Mouse (Mus musculus) MEL (cell line): ENCODE measurements around the gene Neo1. TPM values are rescaled to one million over a fixed set of nuclear protein-coding genes. Genes with fewer than 3 reads are reported as not detected.
A peak's percentile ranks its signal among the peaks of the same experiment; 100 is the strongest.

Source experiments
- DNase-seq: peaks from one replicate; pipeline ENCODE4 v3.0.0; 2011; ENCODE audit warnings: low read depth, low spot score
- H3K27ac ChIP-seq: 2 replicates; pipeline ENCODE4 v1.5.1; 2012; ENCODE audit warnings: low read depth, mild to moderate bottlenecking, control low read depth, low read length, moderate library complexity; ENCODE audit not compliant: control insufficient read depth
- H3K27me3 ChIP-seq, 2 experiments: fragments of 150-350 bp in 1 of 2; sonication (generic) in 1 of 2; 2 replicates each; pipeline ENCODE4 v1.6.1; 2012; ENCODE audit warnings: low read length in 2 of 2, mild to moderate bottlenecking in 2 of 2, improper control_type of control experiment in 1 of 2, moderate library complexity in 1 of 2; ENCODE audit not compliant: insufficient read depth in 2 of 2, control insufficient read depth in 1 of 2
- H3K36me3 ChIP-seq, 2 experiments: 2 replicates each; pipeline ENCODE4 v1.6.1; 2012 to 2014; ENCODE audit warnings: low read length in 2 of 2, improper control_type of control experiment in 1 of 2, inconsistent platforms in 1 of 2, mild to moderate bottlenecking in 1 of 2; ENCODE audit not compliant: insufficient read depth in 2 of 2, control insufficient read depth in 1 of 2
- H3K4me1 ChIP-seq, 2 experiments: fragments of 150-350 bp in 1 of 2; sonication (generic) in 1 of 2; 2 replicates each; pipeline ENCODE4 v1.6.1; 2012; ENCODE audit warnings: low read length in 2 of 2, improper control_type of control experiment in 1 of 2, mild to moderate bottlenecking in 1 of 2; ENCODE audit not compliant: insufficient read depth in 2 of 2, control insufficient read depth in 1 of 2
- H3K4me3 ChIP-seq, 2 experiments: fragments of 150-350 bp in 1 of 2; sonication (generic) in 1 of 2; 2 replicates each; pipeline ENCODE4 v1.5.1; 2012; ENCODE audit warnings: low read depth in 2 of 2, low read length in 2 of 2, mild to moderate bottlenecking in 2 of 2, moderate library complexity in 2 of 2, control low read depth in 1 of 2, improper control_type of control experiment in 1 of 2; ENCODE audit not compliant: control insufficient read depth in 1 of 2, insufficient read depth in 1 of 2
- H3K79me2 ChIP-seq: 2 replicates; pipeline ENCODE4 v1.6.1; 2012; ENCODE audit warnings: mild to moderate bottlenecking, low read length, moderate library complexity; ENCODE audit not compliant: control insufficient read depth, poor library complexity, insufficient read depth
- H3K9ac ChIP-seq: 2 replicates; pipeline ENCODE4 v1.6.1; 2012; ENCODE audit warnings: low read depth, mild to moderate bottlenecking, control low read depth, low read length, moderate library complexity; ENCODE audit not compliant: control insufficient read depth, poor library complexity, severe bottlenecking
- H3K9me3 ChIP-seq: fragments of 150-350 bp; sonication (generic); replicated peaks from 2 replicates; pipeline ENCODE4 v1.6.1; 2012; ENCODE audit warnings: mild to moderate bottlenecking, low read length, improper control_type of control experiment, moderate library complexity; ENCODE audit not compliant: insufficient read depth
- CHD2 ChIP-seq: IDR thresholded peaks from 2 replicates; pipeline ENCODE4 v1.6.1; 2011; ENCODE audit warnings: low read length, improper control_type of control experiment
- CTCF ChIP-seq, 3 experiments: IDR thresholded peaks in 2 of 3; conservative IDR thresholded peaks in 1 of 3; 2 replicates each; pipeline ENCODE4 v1.5.1; 2011 to 2012; ENCODE audit warnings: low read length in 3 of 3, low read depth in 2 of 3, mild to moderate bottlenecking in 2 of 3, improper control_type of control experiment in 1 of 3, inconsistent platforms in 1 of 3, mixed read lengths in 1 of 3, moderate library complexity in 1 of 3; ENCODE audit not compliant: control insufficient read depth in 1 of 3, insufficient read depth in 1 of 3, poor library complexity in 1 of 3, severe bottlenecking in 1 of 3
- ELF1 ChIP-seq: IDR thresholded peaks from 2 replicates; pipeline ENCODE4 v1.6.1; 2014; ENCODE audit warnings: low read depth, mild to moderate bottlenecking, inconsistent platforms, low read length, improper control_type of control experiment, moderate library complexity
- EP300 ChIP-seq, 2 experiments: IDR thresholded peaks; 2 replicates each; pipeline ENCODE4 v1.6.1; 2011; ENCODE audit warnings: improper control_type of control experiment in 2 of 2, low read length in 2 of 2, low read depth in 1 of 2, mild to moderate bottlenecking in 1 of 2
- ETS1 ChIP-seq: IDR thresholded peaks from 2 replicates; pipeline ENCODE4 v1.6.1; 2012; ENCODE audit warnings: low read depth, mild to moderate bottlenecking, inconsistent platforms, low read length, improper control_type of control experiment, moderate library complexity
- GATA1 ChIP-seq: IDR thresholded peaks from 2 replicates; pipeline ENCODE4 v1.6.1; 2011; ENCODE audit warnings: low read depth, low read length, improper control_type of control experiment
- HCFC1 ChIP-seq: IDR thresholded peaks from 2 replicates; pipeline ENCODE4 v1.6.1; 2012; ENCODE audit warnings: low read depth, mild to moderate bottlenecking, inconsistent platforms, low read length, improper control_type of control experiment, moderate library complexity
- MAX ChIP-seq: IDR thresholded peaks from 2 replicates; pipeline ENCODE4 v1.6.1; 2011; ENCODE audit warnings: low read length, improper control_type of control experiment
- MEF2A ChIP-seq: IDR thresholded peaks from 2 replicates; pipeline ENCODE4 v1.6.1; 2014; ENCODE audit warnings: low read depth, mild to moderate bottlenecking, inconsistent platforms, low read length, improper control_type of control experiment; ENCODE audit not compliant: poor library complexity, insufficient replicate concordance, severe bottlenecking; ENCODE audit errors: extremely low read depth
- MXI1 ChIP-seq: IDR thresholded peaks from 2 replicates; pipeline ENCODE4 v1.6.1; 2011; ENCODE audit warnings: mild to moderate bottlenecking, low read depth, low read length, improper control_type of control experiment
- MYC ChIP-seq: IDR thresholded peaks from 2 replicates; pipeline ENCODE4 v1.6.1; 2011; ENCODE audit warnings: low read depth, mild to moderate bottlenecking, low read length, improper control_type of control experiment, moderate library complexity
- NELFE ChIP-seq: IDR thresholded peaks from 2 replicates; pipeline ENCODE4 v1.6.1; 2011; ENCODE audit warnings: low read depth, low read length, improper control_type of control experiment
- POLR2AphosphoS2 ChIP-seq: IDR thresholded peaks from 2 replicates; pipeline ENCODE4 v1.6.1; 2011; ENCODE audit warnings: low read length, improper control_type of control experiment
- POLR2AphosphoS5 ChIP-seq: IDR thresholded peaks from 2 replicates; pipeline ENCODE4 v1.6.1; 2012; ENCODE audit warnings: low read depth, borderline replicate concordance, mild to moderate bottlenecking, inconsistent platforms, low read length, moderate library complexity, mixed read lengths
- RAD21 ChIP-seq: IDR thresholded peaks from 2 replicates; pipeline ENCODE4 v1.6.1; 2011; ENCODE audit warnings: mild to moderate bottlenecking, low read depth, low read length, improper control_type of control experiment
- RCOR1 ChIP-seq: IDR thresholded peaks from 2 replicates; pipeline ENCODE4 v1.6.1; 2012; ENCODE audit warnings: low read depth, mild to moderate bottlenecking, inconsistent platforms, low read length, improper control_type of control experiment
- SMC3 ChIP-seq: IDR thresholded peaks from 2 replicates; pipeline ENCODE4 v1.6.1; 2011; ENCODE audit warnings: low read depth, low read length, improper control_type of control experiment
- TBP ChIP-seq: IDR thresholded peaks from 2 replicates; pipeline ENCODE4 v1.8.0; 2011; ENCODE audit warnings: low read depth, low read length, improper control_type of control experiment
- USF1 ChIP-seq: IDR thresholded peaks from 2 replicates; pipeline ENCODE4 v1.6.1; 2014; ENCODE audit warnings: low read depth, mild to moderate bottlenecking, inconsistent platforms, low read length, improper control_type of control experiment, moderate library complexity
- ZMIZ1 ChIP-seq: IDR thresholded peaks from 2 replicates; pipeline ENCODE4 v1.6.1; 2012; ENCODE audit warnings: low read depth, mild to moderate bottlenecking, inconsistent platforms, low read length, improper control_type of control experiment, moderate library complexity
- polyA plus RNA-seq, 2 experiments: library from polyadenylated mRNA; stranded (reverse) in 1 of 2; unstranded in 1 of 2; fragments of >175 nt in 1 of 2; fragments of >200 nt in 1 of 2; gene quantifications; 2 replicates each; pipeline versions ENCODE4 v1.2.1 to v1.2.4; 2012; ENCODE audit warnings: low replicate concordance in 2 of 2, low read depth in 1 of 2; ENCODE audit not compliant: insufficient read length in 2 of 2, insufficient read depth in 1 of 2, missing spikeins in 1 of 2
- total RNA-seq: library from RNA; depleted of rRNA; stranded (reverse); fragments of 300-350 nt; gene quantifications from 2 replicates; pipeline ENCODE4 v1.2.3, GENCODE M21; 2012

The Neo1 gene
- total and polyA plus RNA-seq, 3 experiments: 0.04 to 0.08 TPM; not detected in 1

- H3K79me2 ChIP-seq: no peaks in the 10 kb centered on the region
- H3K4me1 ChIP-seq: no peaks in the 10 kb centered on the region
- DNase-seq: no peak
- no peak overlapping the region for H3K4me3 ChIP-seq
- TF ChIP-seq HCFC1 (no peak), TBP (no peak), USF1 (no peak), MXI1 (no peak), MYC (no peak), POLR2AphosphoS2 (no peak), MEF2A (no peak), RCOR1 (no peak), RAD21 (no peak), CHD2 (no peak), ELF1 (no peak), GATA1 (no peak), CTCF (IDR thresholded peaks at IDR 0.05 in 2 of 3, conservative IDR thresholded peaks at IDR 0.05 in 1 of 3; ENCODE audit: control insufficient read depth in 1 of 3, insufficient read depth in 1 of 3, low read depth in 2 of 3, low read length in 3 of 3, poor library complexity in 1 of 3, severe bottlenecking in 1 of 3) (no peak)
- H3K27ac ChIP-seq: no peak overlapping the region
- H3K9ac ChIP-seq: no peak overlapping the region
- no peaks in the 10 kb centered on the region for H3K9me3 ChIP-seq
- peaks cover 0 to 2% of the 10 kb centered on the region in 2 experiments; a peak in 1 of 4 replicates for H3K36me3 ChIP-seq
- peaks cover 0 to 1% of the 10 kb centered on the region in 2 experiments; a peak in 3 of 4 replicates for H3K27me3 ChIP-seq
Observed at GRCm38 (mm10) chr9:58989255-58989928, 46.8 kb downstream of the Neo1 start.

DNA sequence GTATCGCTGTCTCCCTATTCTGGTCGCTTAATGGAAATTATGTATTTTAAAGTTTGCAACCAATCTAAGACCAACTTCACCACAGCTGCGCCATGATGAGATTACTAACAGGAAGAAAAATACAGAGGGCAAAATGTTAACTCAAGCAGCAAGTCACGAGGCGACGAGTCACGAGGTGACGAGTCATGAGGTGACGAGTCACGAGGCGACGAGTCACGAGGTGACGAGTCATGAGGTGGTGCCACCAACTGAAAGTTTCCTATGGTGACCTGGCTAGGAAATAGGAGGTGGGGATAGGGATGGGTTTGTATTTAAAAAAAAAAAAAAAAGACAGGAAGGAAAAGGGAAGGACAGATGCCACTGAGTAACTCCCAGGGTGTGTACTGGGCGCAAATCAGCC lies 57.2 kb downstream of the Neo1 start:
- peak; percentile 53 for DNase-seq
- Histone ChIP-seq H3K79me2 (no peaks in the 10 kb centered on the region), H3K27ac (no peak overlapping the region; the same call in 1 of the 2 replicates), H3K4me3 (no peak overlapping the region), H3K9ac (no peak overlapping the region), H3K4me1 (no peaks in the 10 kb centered on the region), H3K9me3 (no peaks in the 10 kb centered on the region), H3K36me3 (no peaks in the 10 kb centered on the region; a peak in 1 of 4 replicates), H3K27me3 (peaks cover 4 to 17% of the 10 kb centered on the region in 2 experiments)
- TF ChIP-seq RCOR1: no peak
- no peak for TF ChIP-seq MAX
- no peak for TF ChIP-seq ZMIZ1
- TF ChIP-seq POLR2AphosphoS5: no peak
- TF ChIP-seq ETS1: 0 out of 2 replicates have a peak, but pooled peaks have one; percentile 18
- no peak for TF ChIP-seq SMC3
- no peak for TF ChIP-seq CTCF (IDR thresholded peaks at IDR 0.05 in 2 of 3, conservative IDR thresholded peaks at IDR 0.05 in 1 of 3; ENCODE audit: control insufficient read depth in 1 of 3, insufficient read depth in 1 of 3, low read depth in 2 of 3, low read length in 3 of 3, poor library complexity in 1 of 3, severe bottlenecking in 1 of 3)
- TF ChIP-seq USF1: peak; percentile 45
- 0 out of 2 replicates have a peak, but pooled peaks have one; percentile 19 for TF ChIP-seq MYC
- TF ChIP-seq EP300 (IDR thresholded peaks at IDR 0.05; ENCODE audit: low read depth in 1 of 2, low read length in 2 of 2): peak in 1 of 2 experiments; percentile 37; a peak in 1 of 4 replicates
- TF ChIP-seq NELFE: no peak
- no peak for TF ChIP-seq CHD2
